Mouse (Mus musculus) left cerebral cortex, postnatal 25 days (tissue): ENCODE measurements at regions not wholly inside any gene's neighbourhood (a gene's known extent, or its start where the extent isn't known, plus 50 kb on each side); places are given as distances from the start of the nearest gene placed in this dataset.

Source experiments
- DNase-seq, 2 experiments: peaks; one replicate each; pipeline ENCODE4 v3.0.0; 2022; ENCODE audit warnings: low spot score in 2 of 2, mixed read lengths in 1 of 2
- intact Hi-C: fragments of 180-260 bp; cut with DNase I; formaldehyde crosslinking; loops from one replicate; pipeline ENCODE4 v1.15.1; 2025

- DNase-seq = peak in 1 of 2 experiments; percentile 17
- intact Hi-C loops = no loop called here
Observed at GRCm38 (mm10) chr12:7905329-7905728, 72.1 kb upstream of the Apob start.

GRCm38 (mm10) chr12:7906831-7907230 lies 70.6 kb upstream of the Apob start:
- intact Hi-C loops = no loop called here
- DNase-seq = no peak

- DNase-seq = peak in 1 of 2 experiments; percentile 9
- intact Hi-C loops = no loop called here
Observed at GRCm38 (mm10) chr12:7909746-7910360, 67.6 kb upstream of the Apob start.

GRCm38 (mm10) chr12:7910509-7910908 lies 66.9 kb upstream of the Apob start:
- no peak for DNase-seq
- intact Hi-C loops = no loop called here

- intact Hi-C loops = no loop called here
- peak in 1 of 2 experiments; percentile 67 for DNase-seq
Observed at GRCm38 (mm10) chr12:7918385-7918784, 59.1 kb upstream of the Apob start.

- no peak for DNase-seq
- intact Hi-C loops = no loop called here
Observed at GRCm38 (mm10) chr12:7918967-7919708, 58.3 kb upstream of the Apob start.

- intact Hi-C loops = no loop called here
Observed at GRCm38 (mm10) chr12:7919709-7920324, 57.6 kb upstream of the Apob start.

GRCm38 (mm10) chr12:7920888-7921287 lies 56.6 kb upstream of the Apob start:
- intact Hi-C loops = no loop called here

More at GRCm38 (mm10) chr12:7919709-7920324, 57.6 kb upstream of the Apob start:
- DNase-seq = no peak

More at GRCm38 (mm10) chr12:7920888-7921287, 56.6 kb upstream of the Apob start:
- no peak for DNase-seq
